Mouse (Mus musculus) C2C12 (cell line): ENCODE data around the gene Sult1c2.

Experiments
- CEBPB ChIP-seq: IDR thresholded peaks from one replicate; pipeline ENCODE4 v1.6.1; 2011; ENCODE audit warnings: low read depth, mild to moderate bottlenecking, control low read depth, moderate library complexity
- CTCF ChIP-seq: IDR thresholded peaks from one replicate; pipeline ENCODE4 v1.5.1; 2011; ENCODE audit not compliant: control insufficient read depth, insufficient read depth, insufficient read length
- MAX ChIP-seq: IDR thresholded peaks from one replicate; pipeline ENCODE4 v1.6.1; 2011; ENCODE audit warnings: mild to moderate bottlenecking, control low read depth
- MYOD1 ChIP-seq: IDR thresholded peaks from one replicate; pipeline ENCODE4 v1.6.1; 2011; ENCODE audit warnings: low read depth; ENCODE audit not compliant: control insufficient read depth, insufficient read length

DNA sequence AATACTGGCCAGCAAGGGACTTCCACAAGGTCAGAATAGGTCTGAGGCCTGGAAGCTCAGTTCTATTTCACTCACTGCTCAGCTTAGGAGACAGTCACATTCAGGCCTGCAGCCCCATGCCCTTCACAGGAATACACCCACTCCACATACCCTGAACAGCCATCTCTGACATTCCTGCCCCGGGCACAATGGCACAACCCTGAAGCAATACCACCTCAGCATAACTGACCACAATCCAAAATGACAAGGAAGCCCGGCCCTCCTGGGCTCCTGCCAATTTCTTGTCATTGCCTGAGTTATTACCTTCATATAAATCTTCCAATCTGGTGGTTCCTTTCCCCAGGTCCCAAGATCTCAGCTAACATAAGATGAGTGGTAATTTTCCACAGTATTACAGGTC is 28.3 kb upstream of the Sult1c2 start:
- TF ChIP-seq CTCF = no peak
- TF ChIP-seq MAX = no peak
- TF ChIP-seq MYOD1 = no peak
- no peak for TF ChIP-seq CEBPB
